Mouse (Mus musculus) stomach, embryonic 14.5 days (tissue): ENCODE data around the gene Map1b. TPM values are rescaled to one million over a fixed set of nuclear protein-coding genes. Genes with fewer than 3 reads are reported as not detected.

Experiments
- ATAC-seq: fragments of 200-750 bp; cut with Nextera tagmentation; 2 replicates; pipeline ENCODE4 v1.8.0; 2017; ENCODE audit warnings: low read depth, moderate TSS enrichment; ENCODE audit not compliant: insufficient number of reproducible peaks, insufficient read depth, low FRiP score
- H3K27ac ChIP-seq: fragments of 300-500 bp; sonication (generic); 2 replicates; pipeline ENCODE4 v1.5.1; 2014; ENCODE audit warnings: mild to moderate bottlenecking, low read length, moderate library complexity, mixed read lengths
- H3K27me3 ChIP-seq: fragments of 300-500 bp; sonication (generic); 2 replicates; pipeline ENCODE4 v1.6.1; 2014; ENCODE audit warnings: low read length, control low read depth, mixed read lengths; ENCODE audit not compliant: control insufficient read depth, insufficient read depth
- H3K36me3 ChIP-seq: fragments of 300-500 bp; sonication (generic); 2 replicates; pipeline ENCODE4 v1.6.1; 2014; ENCODE audit warnings: mild to moderate bottlenecking, control low read depth, low read length, moderate library complexity, mixed read lengths; ENCODE audit not compliant: control insufficient read depth, insufficient read depth
- H3K4me1 ChIP-seq: fragments of 300-500 bp; sonication (generic); 2 replicates; pipeline ENCODE4 v1.6.1; 2014; ENCODE audit warnings: low read length, control low read depth, mixed read lengths; ENCODE audit not compliant: control insufficient read depth, insufficient read depth
- H3K4me2 ChIP-seq: fragments of 300-500 bp; sonication (generic); replicated peaks from 2 replicates; pipeline ENCODE4 v1.6.1; 2014; ENCODE audit warnings: low read depth, low read length, control low read depth
- H3K4me3 ChIP-seq: fragments of 300-500 bp; sonication (generic); 2 replicates; pipeline ENCODE4 v1.5.1; 2014; ENCODE audit warnings: low read depth, low read length, control low read depth
- H3K9ac ChIP-seq: fragments of 300-500 bp; sonication (generic); replicated peaks from 2 replicates; pipeline ENCODE4 v1.6.1; 2014; ENCODE audit warnings: low read depth, mild to moderate bottlenecking, control low read depth, low read length, moderate library complexity, mixed read lengths
- H3K9me3 ChIP-seq: fragments of 300-500 bp; sonication (generic); 2 replicates; pipeline ENCODE4 v1.6.1; 2016; ENCODE audit warnings: low read depth, low read length, control low read depth; ENCODE audit not compliant: control insufficient read depth
- WGBS: fragments of 180-500 bp; shearing (Covaris S2); extraction: QIAGEN DNeasy Blood & Tissue Kit; methylation state at CpG from one replicate; pipeline ENCODE4 v1.1.7; 2014; 5-methylcytosine and 5-hydroxymethylcytosine counted together
- polyA plus RNA-seq: library from polyadenylated mRNA; unstranded; fragments of >200 nt; fragmentation: Nextera tagmentation; extraction: Ambion mirVana; gene quantifications from 2 replicates; pipeline ENCODE4 v1.2.1, GENCODE M21; 2014

Gene Map1b
- polyA plus RNA-seq, 1 experiment from 2014 or later = 244 TPM

- 81% methylated on average over 4 of the region's 4 CpGs for WGBS
- H3K27me3 ChIP-seq = no peaks in the 10 kb centered on the region
- no peak for ATAC-seq
- no peaks in the 10 kb centered on the region for H3K36me3 ChIP-seq
- H3K27ac ChIP-seq = peak overlapping the region; percentile 39; the same call in 1 of the 2 replicates
- no peaks in the 10 kb centered on the region for H3K4me1 ChIP-seq
- no peak overlapping the region for H3K4me2 ChIP-seq
- no peak overlapping the region for H3K4me3 ChIP-seq
- H3K9ac ChIP-seq = no peak overlapping the region
- no peaks in the 10 kb centered on the region for H3K9me3 ChIP-seq
These were observed 56.7 kb downstream of the Map1b start for GRCm38 (mm10) chr13:99459612-99460011.

GRCm38 (mm10) chr13:99458658-99459386 lies 57.5 kb downstream of the Map1b start:
- ATAC-seq = peak; percentile 33; the same call in 1 of the 2 replicates
- Histone ChIP-seq H3K4me2 (no peak overlapping the region), H3K27ac (no peak overlapping the region), H3K9ac (no peak overlapping the region), H3K4me3 (no peak overlapping the region), H3K27me3 (no peaks in the 10 kb centered on the region), H3K36me3 (no peaks in the 10 kb centered on the region), H3K4me1 (no peaks in the 10 kb centered on the region), H3K9me3 (no peaks in the 10 kb centered on the region)
- 76% methylated on average over 12 of the region's 12 CpGs for WGBS

GRCm38 (mm10) chr13:99454977-99455376 lies 61.4 kb downstream of the Map1b start:
- Histone ChIP-seq H3K9me3 (no peaks in the 10 kb centered on the region), H3K27me3 (no peaks in the 10 kb centered on the region), H3K4me3 (no peak overlapping the region), H3K9ac (no peak overlapping the region), H3K27ac (no peak overlapping the region), H3K4me2 (no peak overlapping the region), H3K36me3 (no peaks in the 10 kb centered on the region), H3K4me1 (no peaks in the 10 kb centered on the region)
- no peak for ATAC-seq
- WGBS = 89% methylated on average over 7 of the region's 7 CpGs

GRCm38 (mm10) chr13:99452444-99452843 lies 63.9 kb downstream of the Map1b start:
- 79% methylated on average over 3 of the region's 3 CpGs for WGBS

GRCm38 (mm10) chr13:99451276-99451675 lies 65.1 kb downstream of the Map1b start:
- WGBS = 77% methylated on average over 5 of the region's 5 CpGs
- H3K36me3 ChIP-seq = no peaks in the 10 kb centered on the region

More at GRCm38 (mm10) chr13:99452444-99452843, 63.9 kb downstream of the Map1b start:
- H3K4me2 ChIP-seq = no peak overlapping the region
- no peaks in the 10 kb centered on the region for H3K9me3 ChIP-seq
- no peak overlapping the region for H3K4me3 ChIP-seq
- H3K36me3 ChIP-seq = no peaks in the 10 kb centered on the region
- H3K27ac ChIP-seq = no peak overlapping the region
- no peaks in the 10 kb centered on the region for H3K27me3 ChIP-seq
- no peak overlapping the region for H3K9ac ChIP-seq
- no peak for ATAC-seq
- H3K4me1 ChIP-seq = no peaks in the 10 kb centered on the region

GRCm38 (mm10) chr13:99450766-99451165 lies 65.6 kb downstream of the Map1b start:
- ATAC-seq = no peak
- Histone ChIP-seq H3K4me1 (no peaks in the 10 kb centered on the region), H3K9me3 (no peaks in the 10 kb centered on the region), H3K27ac (no peak overlapping the region), H3K4me2 (no peak overlapping the region), H3K9ac (no peak overlapping the region), H3K27me3 (no peaks in the 10 kb centered on the region), H3K4me3 (no peak overlapping the region), H3K36me3 (no peaks in the 10 kb centered on the region)
- 82% methylated on average over 7 of the region's 7 CpGs for WGBS

More at GRCm38 (mm10) chr13:99451276-99451675, 65.1 kb downstream of the Map1b start:
- no peak for ATAC-seq
- Histone ChIP-seq H3K4me1 (no peaks in the 10 kb centered on the region), H3K4me3 (no peak overlapping the region), H3K27me3 (no peaks in the 10 kb centered on the region), H3K9ac (no peak overlapping the region), H3K4me2 (no peak overlapping the region), H3K27ac (no peak overlapping the region), H3K9me3 (no peaks in the 10 kb centered on the region)

GRCm38 (mm10) chr13:99449547-99449946 lies 66.8 kb downstream of the Map1b start:
- Histone ChIP-seq H3K9ac (no peak overlapping the region), H3K9me3 (no peaks in the 10 kb centered on the region), H3K36me3 (no peaks in the 10 kb centered on the region), H3K4me3 (no peak overlapping the region), H3K27ac (no peak overlapping the region), H3K4me1 (no peaks in the 10 kb centered on the region), H3K4me2 (no peak overlapping the region), H3K27me3 (no peaks in the 10 kb centered on the region)
- WGBS = 85% methylated on average over 4 of the region's 4 CpGs
- no peak for ATAC-seq

- H3K27me3 ChIP-seq = no peaks in the 10 kb centered on the region
- H3K4me2 ChIP-seq = no peak overlapping the region
- 68% methylated on average over 4 of the region's 4 CpGs for WGBS
- no peak for ATAC-seq
- no peaks in the 10 kb centered on the region for H3K36me3 ChIP-seq
- no peak overlapping the region for H3K27ac ChIP-seq
- no peak overlapping the region for H3K9ac ChIP-seq
- no peak overlapping the region for H3K4me3 ChIP-seq
- no peaks in the 10 kb centered on the region for H3K9me3 ChIP-seq
- no peaks in the 10 kb centered on the region for H3K4me1 ChIP-seq
These were observed 68.1 kb downstream of the Map1b start for GRCm38 (mm10) chr13:99448278-99448677.
